Mouse (Mus musculus): Measurements from ENCODE around the gene Rex2. TPM values are rescaled to one million over a fixed set of nuclear protein-coding genes. Genes with fewer than 3 reads are reported as not detected.
A peak's percentile ranks its signal among the peaks of the same experiment; 100 is the strongest.
"Not testable (repeated sequence)": the region's sequence is repeated elsewhere in the genome, so short reads cannot be mapped to it uniquely, and the experiment has no call there.

Gene Rex2
- not detected in 2 replicates for polyA plus RNA-seq (2015; fragmentation: Nextera tagmentation; extraction: Ambion mirVana)

- H3K27ac ChIP-seq; H3K9ac ChIP-seq (ENCODE audit: low read depth, low read length); H3K27me3 ChIP-seq (ENCODE audit: insufficient read depth, low read length); DNase-seq (ENCODE audit: low spot score); H3K4me3 ChIP-seq (replicated peaks; ENCODE audit: low read depth, low read length); ATAC-seq (replicated peaks; ENCODE audit: low FRiP score, low read depth); H3K9me3 ChIP-seq (replicated peaks; ENCODE audit: low read length); H3K4me2 ChIP-seq (ENCODE audit: low read length); H3K4me1 ChIP-seq (replicated peaks; ENCODE audit: insufficient read depth, low read length); H3K36me3 ChIP-seq (ENCODE audit: insufficient read depth, low read length): not testable (repeated sequence)
- no CpG with 5 or more reads among the region's 6 CpGs for WGBS
Measured at GRCm38 (mm10) chr4:147021550-147021949, at the start of gene Rex2. Gene Rex2 (plus strand): TSS chr4:147021850.

DNA sequence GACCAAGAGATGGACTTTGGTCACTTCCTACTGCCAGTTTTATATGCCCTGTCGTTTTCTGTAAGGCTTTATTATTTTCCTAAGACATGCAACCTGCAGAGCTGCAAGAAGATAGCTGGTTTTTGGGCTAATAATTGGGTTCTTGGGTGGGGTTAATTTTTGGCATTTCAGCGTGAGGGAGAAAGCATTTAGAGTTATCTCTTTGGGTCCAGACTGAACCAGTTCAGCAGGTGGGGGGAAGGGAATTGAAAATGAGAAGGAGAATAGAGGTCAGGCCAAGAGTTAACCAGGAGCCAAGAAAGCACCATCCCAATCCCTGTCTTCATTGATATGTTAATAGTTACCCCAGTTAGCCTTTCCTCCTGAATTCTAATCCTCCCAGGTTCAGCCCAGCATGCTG lies 45.1 kb upstream of the Rex2 start:
- H3K9me3 ChIP-seq (replicated peaks; ENCODE audit: low read length); H3K4me3 ChIP-seq (replicated peaks; ENCODE audit: low read depth, low read length); H3K4me2 ChIP-seq (ENCODE audit: low read length); H3K36me3 ChIP-seq (ENCODE audit: insufficient read depth, low read length); DNase-seq (ENCODE audit: low spot score); H3K27me3 ChIP-seq (ENCODE audit: insufficient read depth, low read length); H3K9ac ChIP-seq (ENCODE audit: low read depth, low read length); H3K27ac ChIP-seq; ATAC-seq (replicated peaks; ENCODE audit: low FRiP score, low read depth); H3K4me1 ChIP-seq (replicated peaks; ENCODE audit: insufficient read depth, low read length): not testable (repeated sequence)
- 20% methylated on average over 2 of the region's 2 CpGs for WGBS

- ATAC-seq (replicated peaks; ENCODE audit: low FRiP score, low read depth), result 0 out of 2 replicates have a peak, but pooled peaks have one; percentile 52
- H3K4me1 ChIP-seq (replicated peaks; ENCODE audit: insufficient read depth, low read length); H3K27ac ChIP-seq; H3K27me3 ChIP-seq (ENCODE audit: insufficient read depth, low read length); H3K4me2 ChIP-seq (ENCODE audit: low read length); H3K9me3 ChIP-seq (replicated peaks; ENCODE audit: low read length); H3K36me3 ChIP-seq (ENCODE audit: insufficient read depth, low read length); H3K4me3 ChIP-seq (replicated peaks; ENCODE audit: low read depth, low read length); H3K9ac ChIP-seq (ENCODE audit: low read depth, low read length); DNase-seq (ENCODE audit: low spot score): not testable (repeated sequence)
- WGBS, result no CpG with 5 or more reads among the region's 1 CpGs
Measured at GRCm38 (mm10) chr4:147018400-147018799, 3.2 kb upstream of the Rex2 start.

- H3K4me2 ChIP-seq (ENCODE audit: low read length); H3K27me3 ChIP-seq (ENCODE audit: insufficient read depth, low read length); DNase-seq (ENCODE audit: low spot score); H3K36me3 ChIP-seq (ENCODE audit: insufficient read depth, low read length); H3K9ac ChIP-seq (ENCODE audit: low read depth, low read length); H3K9me3 ChIP-seq (replicated peaks; ENCODE audit: low read length); H3K27ac ChIP-seq; H3K4me3 ChIP-seq (replicated peaks; ENCODE audit: low read depth, low read length); ATAC-seq (replicated peaks; ENCODE audit: low FRiP score, low read depth); H3K4me1 ChIP-seq (replicated peaks; ENCODE audit: insufficient read depth, low read length): not testable (repeated sequence)
- WGBS, result 61% methylated on average over 1 of the region's 1 CpGs
Measured at GRCm38 (mm10) chr4:147026374-147026773, 4.7 kb downstream of the Rex2 start.

DNA sequence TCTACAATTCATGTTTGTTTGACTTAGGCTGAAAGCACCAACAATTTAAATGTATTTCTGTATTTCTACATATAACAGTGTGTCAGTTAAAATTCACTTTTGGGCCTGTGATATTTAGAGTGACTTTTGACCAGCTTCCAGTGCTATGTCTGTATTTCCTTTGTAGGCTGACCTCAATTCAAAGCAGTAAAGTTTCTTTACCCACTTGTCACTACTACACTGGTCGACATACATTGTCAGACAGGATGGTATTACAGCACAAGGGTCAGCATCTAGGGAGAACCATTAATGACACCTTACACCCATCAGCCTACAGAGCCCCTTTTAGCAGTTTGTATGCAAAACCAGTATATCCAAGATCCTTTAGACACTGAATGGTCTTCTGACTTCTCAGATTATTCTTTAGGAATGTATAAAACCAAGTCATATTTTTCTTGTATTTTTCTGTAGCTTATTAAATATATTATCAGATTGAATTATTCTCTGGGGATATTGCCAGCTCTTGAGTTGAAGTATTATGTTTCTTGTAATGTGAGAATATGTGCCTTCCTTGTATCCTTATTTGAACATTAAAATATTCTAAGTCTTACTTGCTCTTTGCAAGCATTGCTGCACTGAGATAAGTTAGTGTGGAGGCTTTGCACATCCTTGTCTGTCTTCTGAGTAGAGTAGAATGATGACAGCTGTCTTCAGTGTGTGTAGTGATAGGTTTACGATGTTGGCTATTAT lies 9.8 kb downstream of the Rex2 start:
- not testable (repeated sequence) for H3K27me3 ChIP-seq (ENCODE audit: insufficient read depth, low read length); H3K4me3 ChIP-seq (replicated peaks; ENCODE audit: low read depth, low read length); H3K9ac ChIP-seq (ENCODE audit: low read depth, low read length); H3K4me2 ChIP-seq (ENCODE audit: low read length); H3K27ac ChIP-seq; DNase-seq (ENCODE audit: low spot score); H3K9me3 ChIP-seq (replicated peaks; ENCODE audit: low read length); H3K36me3 ChIP-seq (ENCODE audit: insufficient read depth, low read length); H3K4me1 ChIP-seq (replicated peaks; ENCODE audit: insufficient read depth, low read length)
- WGBS, result 86% methylated on average over 1 of the region's 2 CpGs
- ATAC-seq (replicated peaks; ENCODE audit: low FRiP score, low read depth), result peak; percentile 46; the same call in 1 of the 2 replicates

- WGBS, result 93% methylated on average over 2 of the region's 3 CpGs
- not testable (repeated sequence) for ATAC-seq (replicated peaks; ENCODE audit: low FRiP score, low read depth); H3K9ac ChIP-seq (ENCODE audit: low read depth, low read length)
Measured at GRCm38 (mm10) chr4:147063768-147064167, 42.1 kb downstream of the Rex2 start.

GRCm38 (mm10) chr4:147065861-147066260 lies 44.2 kb downstream of the Rex2 start:
- H3K4me1 ChIP-seq (replicated peaks; ENCODE audit: insufficient read depth, low read length); H3K36me3 ChIP-seq (ENCODE audit: insufficient read depth, low read length); H3K27me3 ChIP-seq (ENCODE audit: insufficient read depth, low read length); H3K27ac ChIP-seq; H3K4me3 ChIP-seq (replicated peaks; ENCODE audit: low read depth, low read length); ATAC-seq (replicated peaks; ENCODE audit: low FRiP score, low read depth); H3K9ac ChIP-seq (ENCODE audit: low read depth, low read length); H3K9me3 ChIP-seq (replicated peaks; ENCODE audit: low read length); H3K4me2 ChIP-seq (ENCODE audit: low read length); DNase-seq (ENCODE audit: low spot score): not testable (repeated sequence)
- WGBS, result 81% methylated on average over 2 of the region's 3 CpGs

More at GRCm38 (mm10) chr4:147063768-147064167, 42.1 kb downstream of the Rex2 start:
- DNase-seq (ENCODE audit: low spot score); H3K27ac ChIP-seq; H3K4me1 ChIP-seq (replicated peaks; ENCODE audit: insufficient read depth, low read length); H3K9me3 ChIP-seq (replicated peaks; ENCODE audit: low read length); H3K4me3 ChIP-seq (replicated peaks; ENCODE audit: low read depth, low read length); H3K27me3 ChIP-seq (ENCODE audit: insufficient read depth, low read length); H3K4me2 ChIP-seq (ENCODE audit: low read length); H3K36me3 ChIP-seq (ENCODE audit: insufficient read depth, low read length): not testable (repeated sequence)

DNA sequence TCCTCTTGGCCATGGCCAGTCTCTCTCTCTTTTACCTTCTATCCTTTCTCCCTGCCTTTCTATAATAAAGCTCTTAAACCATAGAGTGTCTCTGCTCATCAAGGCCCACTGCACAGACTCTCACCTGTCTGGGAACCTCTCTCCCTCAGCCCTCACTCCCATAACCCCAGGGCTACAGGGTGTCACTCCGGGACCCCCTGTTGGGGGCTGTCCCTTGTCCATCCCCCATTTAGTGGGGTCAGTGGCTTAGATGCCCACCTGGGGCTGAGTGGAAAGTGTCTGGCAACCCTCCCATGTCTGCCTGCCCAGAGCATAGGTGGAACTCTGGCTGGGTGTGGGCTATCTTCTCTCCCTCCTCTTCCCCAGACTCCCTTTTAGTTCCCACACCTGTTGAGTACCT lies 44.7 kb downstream of the Rex2 start:
- DNase-seq (ENCODE audit: low spot score); H3K27ac ChIP-seq; H3K4me2 ChIP-seq (ENCODE audit: low read length); H3K4me3 ChIP-seq (replicated peaks; ENCODE audit: low read depth, low read length); H3K36me3 ChIP-seq (ENCODE audit: insufficient read depth, low read length); H3K9ac ChIP-seq (ENCODE audit: low read depth, low read length); H3K4me1 ChIP-seq (replicated peaks; ENCODE audit: insufficient read depth, low read length); ATAC-seq (replicated peaks; ENCODE audit: low FRiP score, low read depth); H3K9me3 ChIP-seq (replicated peaks; ENCODE audit: low read length); H3K27me3 ChIP-seq (ENCODE audit: insufficient read depth, low read length): not testable (repeated sequence)
- 97% methylated on average over 1 of the region's 1 CpGs for WGBS

DNA sequence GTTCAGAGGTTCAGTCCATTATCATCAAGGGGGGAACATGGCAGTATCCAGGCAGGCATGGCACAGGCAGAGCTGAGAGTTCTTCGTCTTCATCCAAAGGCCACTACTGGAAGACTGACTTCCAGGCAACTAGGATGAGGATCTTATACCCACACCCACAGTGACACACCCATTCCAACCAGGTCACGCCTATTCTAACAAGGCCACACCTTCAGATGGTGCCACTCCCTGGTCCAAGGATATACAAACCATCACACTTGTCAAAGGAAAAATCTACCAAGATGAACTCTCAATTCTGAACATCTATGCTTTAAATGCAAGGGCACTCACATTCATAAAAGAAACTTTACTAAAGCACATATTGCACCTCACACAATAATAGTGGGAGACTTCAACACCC lies 74.0 kb downstream of the Rex2 start:
- H3K4me2 ChIP-seq (ENCODE audit: low read length); DNase-seq (ENCODE audit: low spot score); H3K4me1 ChIP-seq (replicated peaks; ENCODE audit: insufficient read depth, low read length); H3K36me3 ChIP-seq (ENCODE audit: insufficient read depth, low read length); H3K27me3 ChIP-seq (ENCODE audit: insufficient read depth, low read length); H3K9me3 ChIP-seq (replicated peaks; ENCODE audit: low read length); ATAC-seq (replicated peaks; ENCODE audit: low FRiP score, low read depth); H3K4me3 ChIP-seq (replicated peaks; ENCODE audit: low read depth, low read length); H3K9ac ChIP-seq (ENCODE audit: low read depth, low read length); H3K27ac ChIP-seq: not testable (repeated sequence)
- 57% methylated on average over 2 of the region's 2 CpGs for WGBS
